Mouse (Mus musculus) kidney, postnatal 0 days (tissue): ENCODE measurements around the gene Ugt1a10. TPM values are rescaled to one million over a fixed set of nuclear protein-coding genes. Genes with fewer than 3 reads are reported as not detected.

Experiments used
- ATAC-seq: fragments of 200-750 bp; cut with Nextera tagmentation; replicated peaks from 2 replicates; pipeline ENCODE4 v1.8.0; 2017; ENCODE audit warnings: low read depth, moderate number of reproducible peaks, moderate TSS enrichment, moderate library complexity; ENCODE audit not compliant: low FRiP score
- DNase-seq: peaks from one replicate; pipeline ENCODE4 v3.0.0-alpha.2; 2016; ENCODE audit warnings: low spot score
- H3K27ac ChIP-seq: fragments of 300-500 bp; sonication (generic); 2 replicates; pipeline ENCODE4 v1.5.1; 2014; ENCODE audit warnings: mild to moderate bottlenecking
- H3K27me3 ChIP-seq: fragments of 300-500 bp; sonication (generic); 2 replicates; pipeline ENCODE4 v1.6.1; 2014; ENCODE audit warnings: low read length, mixed read lengths; ENCODE audit not compliant: insufficient read depth
- H3K36me3 ChIP-seq: fragments of 300-500 bp; sonication (generic); 2 replicates; pipeline ENCODE4 v1.6.1; 2014; ENCODE audit warnings: low read length, mixed read lengths; ENCODE audit not compliant: insufficient read depth
- H3K4me1 ChIP-seq: fragments of 300-500 bp; sonication (generic); replicated peaks from 2 replicates; pipeline ENCODE4 v1.6.1; 2014; ENCODE audit warnings: antibody characterized with exemption, low read length, mixed read lengths; ENCODE audit not compliant: insufficient read depth
- H3K4me2 ChIP-seq: fragments of 300-500 bp; sonication (generic); 2 replicates; pipeline ENCODE4 v1.6.1; 2014; ENCODE audit warnings: mild to moderate bottlenecking, low read length, moderate library complexity, mixed read lengths
- H3K4me3 ChIP-seq: fragments of 300-500 bp; sonication (generic); replicated peaks from 2 replicates; pipeline ENCODE4 v1.5.1; 2014; ENCODE audit warnings: low read depth, low read length
- H3K9ac ChIP-seq: fragments of 300-500 bp; sonication (generic); 2 replicates; pipeline ENCODE4 v1.6.1; 2014; ENCODE audit warnings: low read depth, low read length
- H3K9me3 ChIP-seq: fragments of 300-500 bp; sonication (generic); replicated peaks from 2 replicates; pipeline ENCODE4 v1.6.1; 2016; ENCODE audit warnings: low read length, inconsistent platforms, mixed read lengths
- CTCF ChIP-seq: IDR thresholded peaks from 2 replicates; pipeline ENCODE4 v1.5.1; 2016; ENCODE audit warnings: antibody characterized with exemption, low read depth, mild to moderate bottlenecking, moderate library complexity
- WGBS: fragments of 180-500 bp; shearing (Covaris S2); extraction: QIAGEN DNeasy Blood & Tissue Kit; methylation state at CpG from one replicate; pipeline ENCODE4 v1.1.7; 2014; 5-methylcytosine and 5-hydroxymethylcytosine counted together
- polyA plus RNA-seq: library from polyadenylated mRNA; unstranded; fragments of >200 nt; fragmentation: Nextera tagmentation; extraction: Ambion mirVana; gene quantifications from 2 replicates; pipeline ENCODE4 v1.2.1, GENCODE M21; 2015

Ugt1a10 gene
- polyA plus RNA-seq, 1 experiment from 2014 or later: 52.3 TPM

DNA sequence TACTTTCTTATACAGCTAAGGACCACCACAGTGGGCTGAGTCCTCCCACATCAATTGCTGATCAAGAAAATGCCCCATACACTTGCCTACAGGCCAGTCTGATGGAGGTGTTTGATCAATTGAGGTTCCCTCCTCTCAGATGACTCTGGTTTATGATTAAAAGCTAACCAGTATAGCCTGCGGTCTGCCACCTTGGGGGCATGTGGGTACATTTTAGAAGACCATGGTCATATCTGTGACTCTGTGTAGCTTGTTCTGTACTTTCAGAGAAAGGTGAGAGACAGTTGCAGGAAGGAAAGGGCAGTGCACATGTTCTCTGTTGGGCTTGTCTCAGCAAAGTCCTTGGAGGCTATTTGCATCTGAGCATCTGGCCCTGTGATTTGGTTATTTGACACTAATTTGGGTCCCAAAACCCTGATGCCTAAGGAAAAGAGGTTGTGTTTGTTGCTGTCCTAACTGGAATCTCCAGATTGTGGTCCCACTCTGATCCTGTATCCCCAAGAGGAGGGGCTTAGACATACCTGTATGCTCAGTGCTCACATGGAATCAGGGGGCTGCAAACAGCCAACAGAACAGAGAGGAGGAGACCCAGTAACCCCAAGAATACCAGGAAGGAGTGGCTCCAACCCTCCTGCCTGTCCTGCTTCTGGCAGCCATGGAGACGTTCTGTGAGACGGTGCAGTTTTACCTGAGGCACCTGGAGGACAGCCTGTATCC is 177.6 kb downstream of the Ugt1a10 start:
- TF ChIP-seq CTCF: no peak
- Histone ChIP-seq H3K27me3 (no peaks in the 10 kb centered on the region), H3K4me1 (no peaks in the 10 kb centered on the region), H3K36me3 (no peaks in the 10 kb centered on the region), H3K27ac (no peak overlapping the region), H3K4me2 (no peak overlapping the region), H3K4me3 (no peak overlapping the region), H3K9me3 (peaks cover 76% of the 10 kb centered on the region), H3K9ac (no peak overlapping the region)
- DNase-seq: no peak
- no peak for ATAC-seq
- WGBS: 50% methylated on average over 3 of the region's 3 CpGs

DNA sequence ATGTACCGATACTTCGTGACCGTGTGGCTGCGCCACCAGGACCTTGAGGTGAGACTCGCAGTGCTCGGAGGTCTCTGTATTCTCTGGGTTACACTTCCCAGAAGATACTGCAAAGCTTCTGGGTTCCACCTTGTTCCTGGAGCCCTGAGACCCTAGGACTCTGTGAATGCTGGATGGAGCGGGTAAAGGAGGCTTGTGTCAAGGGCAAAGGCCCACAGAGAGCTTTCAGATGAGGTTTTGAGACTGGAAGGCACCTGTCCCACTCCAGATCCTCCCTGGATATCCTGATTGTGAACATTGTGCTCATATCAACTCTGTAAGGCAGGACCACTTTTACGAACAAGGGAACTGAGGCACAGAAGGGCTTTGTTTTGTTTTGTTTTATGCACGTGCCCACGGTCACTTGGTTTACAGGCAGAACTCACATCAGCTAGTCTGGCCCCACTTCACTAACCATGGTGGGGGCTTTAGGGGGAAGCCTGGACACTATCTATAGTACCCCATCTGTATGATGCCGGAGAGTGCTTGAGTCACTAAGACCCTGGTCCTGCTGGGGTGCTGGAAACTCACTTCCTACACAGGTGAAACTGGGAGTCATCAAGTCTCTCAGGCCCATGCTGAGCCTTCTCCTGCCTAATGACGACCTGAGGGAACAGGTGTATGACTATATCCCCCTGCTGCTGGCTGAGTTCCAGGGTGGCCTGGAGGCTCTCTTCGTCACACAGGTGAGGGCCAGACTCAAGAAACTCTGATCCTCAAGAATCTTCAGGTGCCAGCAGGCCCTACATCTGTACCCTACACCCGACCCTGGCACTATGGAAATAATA is 178.4 kb downstream of the Ugt1a10 start:
- Histone ChIP-seq H3K9ac (no peak overlapping the region), H3K9me3 (peaks cover 76% of the 10 kb centered on the region), H3K27me3 (no peaks in the 10 kb centered on the region), H3K4me1 (no peaks in the 10 kb centered on the region), H3K4me3 (no peak overlapping the region), H3K27ac (no peak overlapping the region), H3K4me2 (no peak overlapping the region), H3K36me3 (no peaks in the 10 kb centered on the region)
- no peak for TF ChIP-seq CTCF
- DNase-seq (no peak), ATAC-seq (no peak)
- 65% methylated on average over 14 of the region's 14 CpGs for WGBS

DNA sequence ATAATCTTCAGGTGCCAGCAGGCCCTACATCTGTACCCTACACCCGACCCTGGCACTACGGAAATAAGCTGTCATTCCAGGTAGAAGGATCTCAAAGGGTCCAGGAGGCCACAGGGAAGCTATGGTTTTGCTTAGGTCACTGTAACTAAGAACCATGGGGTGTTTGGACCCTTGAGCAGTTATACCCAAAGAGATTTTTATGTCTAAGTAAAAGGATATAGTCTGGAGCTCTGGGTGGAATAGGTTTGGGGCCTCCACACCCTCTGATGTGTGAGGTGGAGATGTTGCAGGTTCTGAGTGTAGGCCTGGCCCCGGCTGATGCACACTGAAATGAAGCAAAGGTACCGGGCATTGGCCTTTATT is 179.0 kb downstream of the Ugt1a10 start:
- Histone ChIP-seq H3K36me3 (no peaks in the 10 kb centered on the region), H3K4me1 (no peaks in the 10 kb centered on the region), H3K9ac (no peak overlapping the region), H3K9me3 (peaks cover 72% of the 10 kb centered on the region), H3K4me2 (no peak overlapping the region), H3K27me3 (no peaks in the 10 kb centered on the region), H3K27ac (no peak overlapping the region), H3K4me3 (no peak overlapping the region)
- ATAC-seq (no peak), DNase-seq (no peak)
- 61% methylated on average over 4 of the region's 4 CpGs for whole genome bisulfite sequencing
- TF ChIP-seq CTCF: no peak

DNA sequence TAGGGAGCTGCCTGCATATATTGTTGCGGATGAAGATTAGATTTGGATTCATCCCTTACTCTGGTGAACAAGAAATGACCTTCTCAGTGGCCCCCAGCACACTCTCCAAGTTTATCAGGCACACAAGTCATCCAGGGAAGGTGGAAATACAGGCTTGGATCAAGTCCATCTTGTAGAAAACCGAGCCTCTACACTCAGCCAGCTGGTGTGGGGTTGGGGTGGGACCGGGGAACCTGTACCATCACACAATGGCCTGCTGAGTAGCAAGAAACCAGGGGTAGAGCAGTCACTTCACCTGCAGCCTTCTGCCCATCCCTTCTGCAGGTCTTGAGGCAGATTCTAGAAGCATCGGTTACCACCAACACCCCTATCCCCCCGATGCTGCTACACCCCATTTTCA is 179.5 kb downstream of the Ugt1a10 start:
- 40% methylated on average over 5 of the region's 5 CpGs for WGBS
- Histone ChIP-seq H3K4me3 (no peak overlapping the region), H3K4me1 (no peaks in the 10 kb centered on the region), H3K27ac (no peak overlapping the region), H3K4me2 (no peak overlapping the region), H3K27me3 (no peaks in the 10 kb centered on the region), H3K9ac (no peak overlapping the region), H3K36me3 (no peaks in the 10 kb centered on the region), H3K9me3 (peaks cover 74% of the 10 kb centered on the region)
- TF ChIP-seq CTCF: no peak
- ATAC-seq (no peak), DNase-seq (no peak)

DNA sequence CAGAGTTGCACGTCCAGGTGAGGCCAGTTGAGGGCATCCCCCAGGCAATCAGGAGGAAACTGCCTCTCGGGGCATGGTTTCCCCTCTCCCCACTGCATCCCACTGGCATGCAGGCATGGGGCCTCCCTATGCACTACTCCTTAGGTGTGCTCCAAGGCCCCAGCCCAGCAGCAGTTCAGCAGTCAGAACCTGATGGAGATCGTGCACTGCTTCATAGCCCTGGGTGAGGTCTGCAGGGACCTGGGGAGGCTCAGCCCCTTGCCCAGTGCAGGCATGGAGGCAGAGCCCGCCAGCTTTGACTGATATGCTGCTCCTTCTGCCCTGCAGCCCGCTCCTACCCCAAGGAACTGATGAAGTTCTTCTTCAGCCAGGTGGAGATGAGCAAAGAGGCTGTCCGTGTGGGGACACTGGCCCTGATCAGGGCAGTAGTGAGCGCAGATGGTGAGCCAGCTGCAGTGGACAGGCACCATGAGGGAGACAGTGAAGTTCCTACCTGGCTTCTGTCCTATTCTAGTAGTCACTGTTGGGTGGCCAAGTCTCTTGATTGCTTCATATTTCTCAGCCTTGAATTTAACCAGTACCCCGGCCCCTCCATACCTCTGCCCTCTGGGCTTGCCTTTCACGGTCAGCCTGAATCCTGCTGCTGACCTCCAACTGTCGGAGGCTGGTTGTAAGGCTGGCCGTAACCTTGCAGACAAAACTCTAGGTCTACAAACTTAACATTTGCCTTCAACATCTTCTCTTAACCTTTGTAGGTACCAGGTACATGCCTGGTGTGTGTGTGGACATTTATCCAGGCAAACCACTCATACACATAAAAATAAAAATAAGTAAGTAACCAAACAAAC is 180.1 kb downstream of the Ugt1a10 start:
- peaks cover 74% of the 10 kb centered on the region for H3K9me3 ChIP-seq

DNA sequence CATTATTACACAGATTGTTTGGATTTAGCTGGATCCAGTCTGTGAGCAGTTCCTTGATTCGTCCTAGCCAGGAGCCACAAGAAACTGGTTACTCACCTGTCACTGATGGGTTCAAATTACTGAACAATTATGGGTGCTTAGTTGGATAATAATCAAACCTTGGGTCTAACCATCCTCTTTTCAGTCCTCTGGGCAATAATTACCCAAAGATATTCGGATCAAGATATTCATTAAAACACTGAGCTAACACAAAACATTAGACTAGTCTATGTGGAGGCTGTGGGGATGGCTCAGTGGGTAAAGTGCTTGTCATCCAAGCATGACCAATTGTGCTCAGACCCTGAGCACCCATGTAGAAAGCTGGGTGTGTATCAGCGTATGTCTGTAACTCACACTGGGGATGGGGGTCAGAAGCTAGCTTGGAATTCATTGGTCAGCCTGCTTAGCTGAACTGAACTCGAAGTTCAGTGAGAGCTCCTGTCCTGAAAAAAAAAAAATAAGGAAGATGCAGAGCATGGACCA is 180.8 kb downstream of the Ugt1a10 start:
- Histone ChIP-seq H3K4me2 (no peak overlapping the region), H3K36me3 (no peaks in the 10 kb centered on the region), H3K27ac (no peak overlapping the region), H3K4me3 (no peak overlapping the region), H3K9me3 (peaks cover 76% of the 10 kb centered on the region), H3K27me3 (no peaks in the 10 kb centered on the region), H3K4me1 (no peaks in the 10 kb centered on the region), H3K9ac (no peak overlapping the region)
- ATAC-seq: peak; percentile 60
- no peak for TF ChIP-seq CTCF
- peak; percentile 52 for DNase-seq
- 55% methylated on average over 4 of the region's 4 CpGs for WGBS

More for the DNA sequence above, 180.1 kb downstream of the Ugt1a10 start:
- no peak overlapping the region for H3K9ac ChIP-seq
- 63% methylated on average over 11 of the region's 11 CpGs for WGBS
- ATAC-seq (no peak), DNase-seq (no peak)
- no peaks in the 10 kb centered on the region for H3K36me3 ChIP-seq
- H3K4me3 ChIP-seq: no peak overlapping the region
- no peak overlapping the region for H3K27ac ChIP-seq
- no peaks in the 10 kb centered on the region for H3K4me1 ChIP-seq
- H3K4me2 ChIP-seq: no peak overlapping the region
- no peaks in the 10 kb centered on the region for H3K27me3 ChIP-seq
- TF ChIP-seq CTCF: no peak
